Mouse (Mus musculus) granulocyte monocyte progenitor cell, adult 5-6 weeks (primary cell): ENCODE measurements around the gene Smim1. TPM values are rescaled to one million over a fixed set of nuclear protein-coding genes. Genes with fewer than 3 reads are reported as not detected.

ENCODE experiments used
- ATAC-seq: replicated peaks from 2 replicates; pipeline ENCODE4 v1.8.0; 2016; ENCODE audit warnings: mild to moderate bottlenecking, moderate TSS enrichment, inconsistent platforms; ENCODE audit not compliant: poor library complexity, severe bottlenecking
- total RNA-seq, 2 experiments: library from RNA; stranded (forward) in 1 of 2; stranded (reverse) in 1 of 2; fragments of 200-712, 200-1000 nt in 1 of 2; fragments of >200 nt in 1 of 2; fragmentation: Nextera tagmentation in 1 of 2; gene quantifications; 2 replicates each; pipeline ENCODE4 v1.2.3; 2014 to 2017

Smim1 gene
- total RNA-seq, 2 experiments from 2014 or later, result 0.05 TPM; not detected in 1

DNA sequence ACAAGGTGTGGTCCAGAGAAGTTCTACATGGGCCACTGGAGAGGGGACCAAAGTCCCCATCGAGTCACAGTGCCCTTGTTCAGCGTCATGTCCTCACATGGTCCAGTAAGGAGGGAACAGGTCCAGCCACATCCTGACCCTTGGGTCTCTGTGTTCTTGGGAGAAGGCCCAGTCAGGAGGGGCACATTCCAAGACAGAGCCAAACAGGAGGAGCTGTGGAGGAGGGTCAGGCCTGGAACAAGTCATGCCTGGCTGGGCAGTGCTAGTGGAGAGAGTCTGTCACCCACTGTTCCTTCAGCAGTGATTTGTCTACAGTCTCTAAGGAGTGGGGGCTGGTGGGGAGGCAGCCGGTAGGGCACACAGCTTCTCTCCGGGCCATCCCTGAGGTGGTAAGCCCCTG is 3.6 kb downstream of the Smim1 start:
- ATAC-seq, result no peak

GRCm38 (mm10) chr4:154021432-154021831 is 4.6 kb downstream of the Smim1 start:
- no peak for ATAC-seq

DNA sequence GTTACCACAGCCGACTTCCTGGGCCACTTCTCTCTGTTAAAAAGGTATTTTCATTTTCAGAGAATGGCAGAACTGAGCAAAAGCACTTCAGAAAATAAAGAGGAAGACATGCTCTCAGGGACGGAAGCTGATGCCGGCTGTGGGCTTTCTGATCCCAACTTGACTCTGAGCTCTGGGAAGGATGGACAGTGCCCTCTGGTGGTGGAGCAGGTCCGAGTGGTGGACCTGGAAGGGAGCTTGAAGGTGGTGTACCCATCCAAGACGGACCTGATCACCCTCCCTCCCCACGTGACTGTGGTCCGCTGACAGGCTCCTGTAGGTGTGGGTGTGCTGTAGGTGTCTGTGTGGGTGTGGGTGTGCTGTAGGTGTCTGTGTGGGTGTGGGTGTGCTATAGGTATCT is 6.5 kb downstream of the Smim1 start:
- peak; percentile 77 for ATAC-seq

GRCm38 (mm10) chr4:154015476-154015875 is 10.6 kb downstream of the Smim1 start:
- ATAC-seq, result no peak

DNA sequence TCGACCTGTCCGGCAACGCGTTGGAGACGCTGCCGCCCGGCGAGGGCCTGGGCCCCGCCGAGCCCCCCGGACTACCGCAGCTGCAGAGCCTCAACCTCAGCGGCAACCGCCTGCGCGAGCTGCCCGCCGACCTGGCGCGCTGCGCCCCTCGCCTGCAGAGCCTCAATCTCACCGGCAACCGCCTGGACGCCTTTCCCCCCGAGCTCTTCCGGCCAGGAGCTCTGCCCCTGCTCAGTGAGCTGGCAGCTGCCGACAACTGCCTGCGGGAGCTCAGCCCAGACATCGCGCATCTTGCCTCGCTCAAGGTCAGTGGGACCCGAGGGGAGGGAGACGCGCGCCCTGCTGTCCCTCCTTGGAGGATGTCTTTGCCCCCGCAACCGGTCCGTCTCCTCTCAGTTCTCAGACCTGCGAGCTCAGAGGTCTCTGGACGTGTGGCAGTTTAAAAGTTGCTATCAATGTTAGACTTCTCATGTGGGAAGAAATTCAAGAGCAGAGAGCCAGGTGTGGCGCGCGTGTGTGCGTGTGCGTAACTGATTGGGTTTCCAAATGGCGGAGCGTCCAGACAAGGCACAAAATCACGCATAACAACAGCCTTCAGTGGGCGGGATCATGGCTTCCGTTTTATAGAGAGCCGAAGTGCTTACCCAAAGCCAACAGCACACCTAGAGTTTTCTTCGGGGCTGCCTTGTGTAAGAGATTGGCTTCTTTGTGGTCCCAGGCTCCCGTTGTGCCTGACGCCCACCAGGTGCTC is 13.7 kb downstream of the Smim1 start:
- ATAC-seq, result peak; percentile 53

DNA sequence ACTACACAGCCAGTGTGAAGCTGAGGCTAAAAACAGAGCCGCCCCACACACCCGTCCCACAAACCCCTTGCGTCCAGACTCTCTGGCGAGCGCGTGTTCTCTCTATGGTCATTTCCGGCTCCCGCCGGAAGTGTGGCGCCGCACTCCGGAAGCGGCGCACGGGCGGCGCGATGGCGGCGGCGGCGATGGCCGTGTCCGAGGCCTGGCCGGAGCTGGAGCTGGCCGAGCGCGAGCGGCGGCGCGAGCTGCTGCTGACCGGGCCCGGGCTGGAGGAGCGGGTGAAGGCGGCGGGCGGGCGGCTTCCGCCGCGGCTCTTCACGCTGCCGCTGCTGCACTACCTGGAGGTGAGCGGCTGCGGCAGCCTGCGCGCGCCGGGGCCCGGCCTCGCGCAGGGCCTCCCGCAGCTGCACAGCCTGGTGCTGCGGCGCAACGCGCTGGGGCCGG is 14.4 kb downstream of the Smim1 start, which contains the start of gene Lrrc47:
TSS of gene Lrrc47 (plus strand) at position 86 of the 444 bp plus-strand sequence.
- ATAC-seq, result peak; percentile 88

DNA sequence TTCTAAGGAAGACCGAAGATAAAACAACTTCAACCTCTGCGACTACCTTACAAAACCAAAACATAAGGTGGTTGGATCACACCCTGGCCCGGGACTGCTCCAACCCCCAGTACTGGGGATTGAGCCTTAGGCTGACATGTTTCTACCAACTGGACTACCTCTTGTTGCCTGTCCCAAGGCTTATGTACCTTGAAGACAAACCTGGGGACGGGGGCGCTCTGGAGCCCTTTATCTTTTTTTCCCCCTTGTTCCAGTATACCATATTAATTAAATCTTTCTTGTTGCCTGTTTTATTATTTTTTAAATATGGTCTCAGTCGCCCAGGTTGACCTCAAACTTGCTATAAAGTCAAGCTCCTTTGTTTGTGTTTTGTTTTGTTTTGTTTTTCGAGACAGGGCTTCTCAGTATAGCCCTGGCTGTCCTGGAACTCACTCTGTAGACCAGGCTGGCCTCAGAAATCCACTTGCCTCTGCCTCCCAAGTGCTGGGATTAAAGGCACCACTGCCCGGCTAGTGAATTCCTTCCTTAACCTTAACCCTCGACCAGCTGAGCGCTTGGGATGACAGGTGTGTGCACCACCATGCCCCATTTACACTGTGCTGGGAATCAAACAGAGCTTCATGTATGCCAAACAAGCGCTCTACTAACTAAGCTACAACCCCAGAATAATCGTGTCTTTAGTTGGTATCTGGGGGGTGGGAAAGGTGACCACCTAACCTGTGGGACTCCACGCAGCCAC is 15.0 kb downstream of the Smim1 start:
- peak; percentile 28 for ATAC-seq

GRCm38 (mm10) chr4:154007759-154008158 is 18.3 kb downstream of the Smim1 start:
- no peak for ATAC-seq

DNA sequence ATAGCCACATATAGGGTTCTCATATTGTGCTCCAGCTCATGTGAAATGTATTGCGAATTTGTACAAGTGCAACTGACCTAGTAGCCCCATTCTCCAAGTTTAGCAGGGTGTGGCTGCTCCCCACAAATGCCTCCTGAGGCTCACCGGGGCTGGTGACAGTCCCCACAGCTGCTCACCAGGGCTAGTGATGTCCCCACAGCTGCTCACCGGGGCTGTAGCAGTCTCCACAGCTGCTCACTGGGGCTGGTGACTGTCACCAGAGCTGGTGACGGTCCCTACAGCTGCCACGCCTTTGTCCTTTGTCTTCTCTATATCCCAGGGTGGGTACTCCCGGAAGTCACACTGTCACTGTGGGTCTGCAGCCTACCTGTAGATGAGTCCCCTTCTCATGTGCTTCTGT is 19.8 kb downstream of the Smim1 start:
- ATAC-seq, result no peak

DNA sequence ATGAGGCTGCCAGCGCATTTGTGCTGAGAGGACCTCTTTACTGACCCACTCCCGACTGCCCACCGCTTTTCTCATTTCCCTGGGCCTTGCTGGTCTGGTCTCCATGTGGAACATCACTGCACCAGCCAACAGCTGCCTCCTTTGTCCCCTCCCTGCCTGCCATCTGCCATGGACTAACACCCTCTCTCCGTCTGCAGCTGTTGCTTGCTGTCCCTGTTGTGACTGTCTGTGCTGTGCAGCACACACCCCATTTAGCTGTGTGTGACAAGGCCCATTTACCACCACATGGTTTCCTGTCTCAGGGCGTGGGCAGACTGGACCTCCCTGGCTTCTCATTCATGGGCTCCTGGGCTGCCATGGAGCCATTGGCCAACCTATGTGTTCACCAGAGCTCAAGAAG is 20.5 kb downstream of the Smim1 start:
- no peak for ATAC-seq

DNA sequence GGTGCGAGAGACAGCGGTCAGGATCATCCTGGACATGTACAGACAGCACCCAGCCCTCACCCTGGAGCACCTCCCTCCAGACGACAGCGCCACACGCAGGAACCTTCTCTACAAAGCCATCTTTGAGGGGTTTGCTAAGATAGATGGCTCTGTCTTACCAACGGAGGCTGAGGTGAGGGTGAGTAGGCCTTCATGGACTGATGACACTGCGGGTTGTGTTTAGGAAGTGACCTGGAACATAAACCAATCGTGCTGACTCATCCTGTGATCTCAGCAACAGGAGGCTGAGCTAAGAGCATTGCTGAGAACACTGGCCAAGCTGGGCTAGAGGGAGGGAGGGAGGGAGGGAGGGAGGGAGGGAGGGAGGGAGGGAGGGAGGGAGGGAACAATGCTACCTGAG is 32.5 kb downstream of the Smim1 start:
- no peak for ATAC-seq

DNA sequence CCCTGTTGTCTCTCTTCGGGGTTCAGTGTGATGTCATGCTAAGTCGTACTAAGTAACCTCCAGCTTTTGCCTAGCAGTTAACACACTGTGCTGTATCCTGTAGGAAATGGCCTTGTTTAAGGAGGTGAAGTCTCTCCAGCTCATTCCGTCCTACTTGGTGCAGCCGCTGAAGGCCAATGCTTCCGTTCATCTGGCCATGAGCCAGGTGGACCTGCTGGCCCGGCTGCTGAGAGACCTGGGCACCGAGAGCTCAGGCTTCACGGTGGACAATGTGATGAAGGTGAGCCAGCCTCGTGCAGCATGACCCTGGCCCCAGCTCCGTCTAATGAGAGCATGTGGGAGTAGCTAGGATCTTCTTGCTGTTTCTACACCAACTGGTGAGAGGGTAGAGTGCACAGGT is 33.3 kb downstream of the Smim1 start:
- no peak for ATAC-seq

- no peak for ATAC-seq
Observed at GRCm38 (mm10) chr4:153980470-153980869, 45.6 kb downstream of the Smim1 start.

DNA sequence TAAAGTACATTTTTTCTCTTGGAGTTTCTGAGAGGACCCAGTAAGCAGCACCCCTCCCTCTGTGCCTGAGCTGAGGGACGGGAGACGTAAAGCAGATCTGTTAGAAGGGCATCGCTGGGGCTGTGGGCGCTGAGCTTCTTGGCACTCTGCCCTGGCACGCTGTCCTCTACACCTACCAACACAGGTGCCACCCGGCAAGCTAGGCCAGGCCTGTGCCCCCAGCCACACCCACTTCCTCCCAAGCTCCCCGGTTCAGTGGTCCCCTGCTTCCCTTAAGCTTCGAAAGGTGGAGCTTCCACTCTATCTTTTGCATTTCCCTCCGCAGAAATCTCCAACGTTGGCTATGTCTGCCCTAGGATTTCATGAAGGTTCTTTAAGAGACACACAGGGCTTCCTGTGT is 46.8 kb downstream of the Smim1 start:
- no peak for ATAC-seq

GRCm38 (mm10) chr4:153975768-153976167 is 50.3 kb downstream of the Smim1 start:
- ATAC-seq, result peak; percentile 53

DNA sequence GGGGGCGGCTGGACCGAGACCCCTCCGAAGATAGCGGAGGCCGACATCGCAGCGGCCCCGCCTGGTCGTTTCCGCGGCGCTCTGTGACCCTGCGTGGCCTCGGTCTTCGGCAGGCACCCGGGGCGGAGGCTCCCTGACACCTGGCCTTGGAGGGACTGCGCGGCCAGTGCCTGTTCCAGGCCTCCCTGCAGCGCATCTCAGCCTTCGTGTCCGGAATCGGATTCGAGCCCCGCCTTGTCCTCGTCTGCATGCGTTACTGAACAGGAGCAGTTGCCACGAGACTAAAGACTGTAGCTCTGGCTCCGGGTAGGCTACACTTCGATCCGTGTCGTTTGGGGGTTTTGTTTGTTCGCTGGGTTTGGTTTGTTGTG is 50.8 kb downstream of the Smim1 start:
- peak; percentile 38 for ATAC-seq

GRCm38 (mm10) chr4:153974431-153975291 is 51.4 kb downstream of the Smim1 start, which contains the start of the genes Dffb and Cep104:
Gene Dffb (minus strand): TSS chr4:153975126.
Gene Cep104 (plus strand): TSS chr4:153975194.
- peak; percentile 89 for ATAC-seq
